Mouse (Mus musculus) E14TG2a.4 (cell line): ENCODE data around the gene Sf3b3.

Source experiments
- CTCF ChIP-seq: conservative IDR thresholded peaks from 2 replicates; pipeline ENCODE4 v1.5.1; 2014; ENCODE audit warnings: low read length
- POU5F1 ChIP-seq: IDR thresholded peaks from 2 replicates; pipeline ENCODE4 v1.6.1; 2014; ENCODE audit warnings: low read length, borderline replicate concordance

GRCm38 (mm10) chr8:110877862-110878261 lies 31.3 kb upstream of the Sf3b3 start:
- TF ChIP-seq CTCF (no peak), POU5F1 (no peak)
